In the genomic region with DNA sequence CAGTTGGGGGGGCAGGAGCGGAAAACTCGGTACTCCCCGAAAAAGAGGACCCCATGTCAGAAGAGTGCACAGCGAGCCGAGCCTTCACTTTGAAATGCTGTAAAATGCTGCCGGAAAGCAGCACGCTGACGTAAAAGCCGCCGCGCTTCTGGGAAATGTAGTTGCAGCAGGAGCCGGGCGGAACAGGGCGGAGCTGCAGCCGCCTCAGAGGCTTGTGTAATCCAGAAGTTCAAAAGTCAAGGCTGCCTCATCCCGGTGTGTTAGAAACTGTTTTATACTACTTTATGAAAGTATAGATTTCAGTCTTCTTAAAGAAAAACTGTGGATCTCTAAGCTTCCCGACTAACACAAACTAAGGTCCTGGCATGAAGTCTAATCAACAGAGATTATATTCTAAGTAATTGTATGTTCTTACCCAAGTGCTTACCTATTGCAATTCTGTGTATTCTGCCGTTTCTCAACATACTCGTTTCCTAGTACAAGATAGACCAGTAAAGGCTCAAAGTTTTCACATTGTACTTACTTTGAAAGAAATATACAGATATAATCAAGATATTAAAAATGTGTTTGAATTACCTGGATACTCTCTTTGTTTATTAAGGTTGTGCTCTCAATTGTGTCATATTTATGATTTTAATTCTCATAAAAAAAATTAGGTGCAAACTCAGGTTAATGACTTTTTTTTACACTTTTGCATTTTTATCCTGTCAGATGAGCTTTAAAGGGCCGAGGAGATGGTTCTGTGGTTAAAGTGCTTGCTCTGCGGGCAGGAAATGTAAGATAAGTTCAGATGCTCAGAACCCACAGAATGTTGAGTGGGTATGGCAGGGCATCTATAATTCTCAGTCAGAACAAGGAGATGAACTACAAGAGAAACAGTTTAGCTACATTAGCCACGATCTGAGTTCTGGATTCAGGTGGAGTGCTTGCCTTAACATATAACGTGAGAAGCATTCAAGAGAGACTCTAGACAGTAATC, we compare ENCODE assay signal across 8 mouse cellular contexts. TPM values are rescaled to one million over a fixed set of nuclear protein-coding genes. Genes with fewer than 3 reads are reported as not detected.
DNase-seq lines count a peak whose midpoint lies in the region; ATAC-seq and TF ChIP-seq lines count a peak whose summit lies in the region.

A gene (minus strand): TSS at position 109 of the 979 bp plus-strand sequence.

- H3K27me3 ChIP-seq in megakaryocyte, embryonic 14.5 days (replicated peaks): no peaks in the 10 kb centered on the region

- no peak within 1 kb of the TSS for H3K27ac ChIP-seq in cortical plate, adult 2 months (ENCODE audit: insufficient read depth, low read length)

- no peak for TF ChIP-seq CTCF in cortical plate, adult 2 months (IDR thresholded peaks at IDR 0.05; ENCODE audit: extremely low read depth, insufficient read depth, low read length)

- peak within 1 kb of the TSS; percentile 86 for H3K4me3 ChIP-seq in cortical plate, adult 2 months (ENCODE audit: insufficient read depth, low read length)
- H3K4me3 ChIP-seq in megakaryocyte, embryonic 14.5 days (replicated peaks): peak within 1 kb of the TSS; percentile 99

- peak; percentile 86 to 89 for DNase-seq in gastrocnemius, adult 8-10 months (ENCODE audit: low spot score in 2 of 2)
- DNase-seq in hindlimb bud, embryonic 11.5 days (ENCODE audit: extremely low spot score, low read depth, low spot score): peak; percentile 73
- DNase-seq in left cerebral cortex, adult 8-10 months (ENCODE audit: low spot score in 2 of 2): peak; percentile 91 to 98
- DNase-seq in right cerebral cortex, postnatal 10 days (ENCODE audit: low spot score in 2 of 2): peak; percentile 97
- DNase-seq in urinary bladder, postnatal 25 days (ENCODE audit: low spot score): peak; percentile 91

- ATAC-seq in activated CD4-positive, CD25-positive, alpha-beta regulatory T cell, adult 4 months: peak; percentile 76

- H3K36me3 ChIP-seq in megakaryocyte, embryonic 14.5 days (replicated peaks; ENCODE audit: low read length): peaks cover 20% of the 10 kb centered on the region

- H3K9me3 ChIP-seq in megakaryocyte, embryonic 14.5 days: no peaks in the 10 kb centered on the region

- TF ChIP-seq POLR2A in cortical plate, adult 2 months (IDR thresholded peaks at IDR 0.05; ENCODE audit: extremely low read depth, insufficient read depth, low read length): peak; percentile 75

- H3K4me1 ChIP-seq in cortical plate, adult 2 months (ENCODE audit: control insufficient read depth, insufficient read depth, low read length): no peaks in the 10 kb centered on the region
- peaks cover 25% of the 10 kb centered on the region for H3K4me1 ChIP-seq in megakaryocyte, embryonic 14.5 days

RNA-seq across cellular contexts. Expression of the gene that starts here (rescaled TPM):
- polyA plus RNA-seq in activated CD4-positive, CD25-positive, alpha-beta regulatory T cell, adult 4 months (2017; shearing (Covaris generic)): 10 to 100 TPM; 73.0 to 78.7 TPM
- polyA plus RNA-seq in cortical plate, adult 2 months (2012; rRNA removed): 53.4 and 56.9 TPM in 2 replicates
- 10 to 100 TPM; 40.1 to 56.1 (median 46.4) TPM for total RNA-seq in gastrocnemius, adult 8-10 months (2022)
- total RNA-seq in left cerebral cortex, adult 8-10 months (2022): 10 to 100 TPM; 41.2 to 49.4 (median 41.9) TPM
- 164 and 202 TPM in 2 replicates for polyA plus RNA-seq in megakaryocyte, embryonic 14.5 days (2012; ENCODE audit: insufficient read depth, low replicate concordance)
